Mouse (Mus musculus) lung, postnatal 10 days (tissue): Measurements from ENCODE around the gene Exo1.

Source experiments
- DNase-seq: peaks from one replicate; pipeline ENCODE4 v3.0.0; 2021

Gene Exo1

GRCm38 (mm10) chr1:175880453-175881296 lies at the start of gene Exo1:
Exo1 (plus strand) TSS chr1:175880581.
- DNase-seq = peak; percentile 88

GRCm38 (mm10) chr1:175855515-175855914 lies 24.9 kb upstream of the Exo1 start:
- no peak for DNase-seq

GRCm38 (mm10) chr1:175867050-175867449 lies 13.3 kb upstream of the Exo1 start:
- no peak for DNase-seq

- DNase-seq = peak; percentile 19
Observed at GRCm38 (mm10) chr1:175867558-175867957, 12.8 kb upstream of the Exo1 start.

- DNase-seq = no peak
Observed at GRCm38 (mm10) chr1:175870716-175871115, 9.7 kb upstream of the Exo1 start.

- DNase-seq = peak; percentile 10
Observed at GRCm38 (mm10) chr1:175872028-175872816, 8.2 kb upstream of the Exo1 start.

- no peak for DNase-seq
Observed at GRCm38 (mm10) chr1:175883398-175883797, 3.0 kb downstream of the Exo1 start.

GRCm38 (mm10) chr1:175893263-175893662 lies 12.9 kb downstream of the Exo1 start:
- DNase-seq = no peak

- DNase-seq = peak; percentile 24
Observed at GRCm38 (mm10) chr1:175893726-175894125, 13.3 kb downstream of the Exo1 start.

GRCm38 (mm10) chr1:175911207-175911606 lies 30.8 kb downstream of the Exo1 start:
- no peak for DNase-seq

- DNase-seq = no peak
Observed at GRCm38 (mm10) chr1:175912038-175912437, 31.7 kb downstream of the Exo1 start.

- no peak for DNase-seq
Observed at GRCm38 (mm10) chr1:175913728-175914303, 33.4 kb downstream of the Exo1 start.

- DNase-seq = no peak
Observed at GRCm38 (mm10) chr1:175920029-175920428, 39.6 kb downstream of the Exo1 start, which contains the start of gene Gm38100. Gm38100 (plus strand) TSS chr1:175920329.

- no peak for DNase-seq
Observed at GRCm38 (mm10) chr1:175921091-175921490, 40.7 kb downstream of the Exo1 start.

- peak; percentile 80 for DNase-seq
Observed at GRCm38 (mm10) chr1:175923848-175924787, 43.7 kb downstream of the Exo1 start.

GRCm38 (mm10) chr1:175931391-175931790 lies 51.0 kb downstream of the Exo1 start:
- no peak for DNase-seq

- peak; percentile 80 for DNase-seq
Observed at GRCm38 (mm10) chr1:175936282-175936737, 55.9 kb downstream of the Exo1 start.

GRCm38 (mm10) chr1:175938731-175939130 lies 58.4 kb downstream of the Exo1 start:
- DNase-seq = no peak

GRCm38 (mm10) chr1:175943168-175943567 lies 62.8 kb downstream of the Exo1 start:
- DNase-seq = no peak

GRCm38 (mm10) chr1:175946718-175947315 lies 66.4 kb downstream of the Exo1 start:
- no peak for DNase-seq

GRCm38 (mm10) chr1:175950421-175950820 lies 70.0 kb downstream of the Exo1 start:
- DNase-seq = no peak

GRCm38 (mm10) chr1:175950851-175951250 lies 70.5 kb downstream of the Exo1 start:
- DNase-seq = no peak
